Mouse (Mus musculus) adrenal gland, adult 18-20 months (tissue): ENCODE measurements at regions not wholly inside any gene's neighbourhood (a gene's known extent, or its start where the extent isn't known, plus 50 kb on each side); places are given as distances from the start of the nearest gene placed in this dataset.

ENCODE experiments used
- DNase-seq, 2 experiments: peaks; one replicate each; pipeline ENCODE4 v3.0.0; 2021 to 2022; ENCODE audit warnings: low spot score in 2 of 2

DNA sequence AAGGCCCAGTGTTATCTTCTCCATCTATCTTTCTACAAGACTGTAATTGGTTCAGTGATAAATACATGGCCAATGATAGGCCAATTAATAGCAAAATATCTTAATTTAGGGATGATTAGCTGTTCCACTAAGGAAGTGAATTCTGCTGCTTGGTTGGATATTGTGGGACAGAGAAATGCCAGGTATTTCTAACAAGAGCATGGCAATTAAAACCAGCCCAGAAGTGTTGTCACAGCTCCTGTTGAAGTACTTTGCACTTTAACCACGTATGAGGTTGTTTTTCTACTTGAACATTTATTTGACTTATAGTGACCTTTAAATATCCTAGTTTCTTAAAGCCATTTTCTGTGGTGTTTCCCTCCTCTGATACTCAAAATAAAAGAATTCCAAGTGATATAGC lies 65.7 kb upstream of the Acsl4 start:
- no peak for DNase-seq

DNA sequence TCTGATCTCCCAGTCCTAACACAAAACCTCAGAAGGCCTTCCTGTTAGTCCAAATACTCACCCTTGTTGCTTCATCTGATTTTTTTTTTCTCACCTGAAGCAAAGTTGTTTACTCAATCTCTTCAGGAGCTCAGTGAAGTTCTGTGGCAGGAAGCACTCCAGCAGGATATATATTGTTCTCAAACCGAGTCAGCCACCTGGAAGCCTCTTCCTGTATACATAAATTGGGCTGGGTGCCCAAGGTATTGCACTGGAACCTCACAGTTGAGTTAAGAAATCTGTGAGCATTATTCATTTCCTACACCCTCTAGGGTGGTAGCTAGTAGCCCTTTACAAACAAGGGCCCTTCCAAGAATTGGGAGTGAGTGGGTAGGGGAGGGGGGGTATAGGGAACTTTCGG lies 73.8 kb upstream of the Acsl4 start:
- no peak for DNase-seq

GRCm38 (mm10) chrX:142464756-142465155 lies 74.4 kb upstream of the Acsl4 start:
- DNase-seq: peak in 1 of 2 experiments; percentile 16

DNA sequence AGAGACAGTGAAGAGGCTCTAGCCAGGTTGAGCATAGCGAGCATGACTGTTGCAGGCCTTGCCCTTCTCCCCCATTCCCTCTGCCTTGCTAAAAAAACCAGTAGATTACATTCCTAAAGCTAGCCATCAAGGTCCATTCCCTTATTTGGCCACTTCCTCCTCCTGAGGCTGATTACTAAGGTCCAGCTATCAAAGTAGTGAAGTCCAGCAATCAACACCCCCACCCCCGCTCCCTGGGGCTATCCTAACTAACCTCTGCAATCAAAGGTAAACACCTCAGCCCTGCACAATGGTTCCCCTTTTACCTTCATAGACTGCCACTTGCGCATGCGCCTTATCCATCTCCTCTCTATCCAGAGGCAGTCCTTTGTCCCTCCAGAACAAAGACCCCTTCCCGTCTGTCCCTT lies 77.5 kb upstream of the Acsl4 start:
- DNase-seq: peak; percentile 20 to 22

DNA sequence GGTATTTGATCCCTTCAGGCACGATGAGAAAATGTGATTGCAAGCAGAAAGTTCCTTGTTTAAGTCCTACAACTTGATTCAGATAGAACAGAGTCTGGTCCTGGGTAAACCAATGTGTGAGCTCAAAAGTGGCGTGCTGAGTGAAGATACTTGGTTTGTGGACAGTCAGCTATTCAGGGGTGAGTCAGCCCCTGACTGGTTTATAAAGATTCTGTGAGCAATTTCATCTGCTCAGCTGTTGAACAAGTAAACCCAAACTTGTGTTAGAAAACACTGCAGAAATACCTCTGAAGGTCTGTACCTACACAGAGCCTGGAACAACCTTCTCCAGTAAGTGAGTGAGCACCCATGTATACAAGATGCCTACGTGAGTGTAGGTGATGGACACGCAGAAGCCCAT lies 78.1 kb upstream of the Acsl4 start:
- no peak for DNase-seq

- no peak for DNase-seq
Measured at GRCm38 (mm10) chrX:142469048-142469634, 78.8 kb upstream of the Acsl4 start.

GRCm38 (mm10) chrX:142470083-142470482 lies 79.7 kb upstream of the Acsl4 start:
- no peak for DNase-seq

GRCm38 (mm10) chrX:142481203-142481815 lies 91.0 kb upstream of the Acsl4 start:
- no peak for DNase-seq

DNA sequence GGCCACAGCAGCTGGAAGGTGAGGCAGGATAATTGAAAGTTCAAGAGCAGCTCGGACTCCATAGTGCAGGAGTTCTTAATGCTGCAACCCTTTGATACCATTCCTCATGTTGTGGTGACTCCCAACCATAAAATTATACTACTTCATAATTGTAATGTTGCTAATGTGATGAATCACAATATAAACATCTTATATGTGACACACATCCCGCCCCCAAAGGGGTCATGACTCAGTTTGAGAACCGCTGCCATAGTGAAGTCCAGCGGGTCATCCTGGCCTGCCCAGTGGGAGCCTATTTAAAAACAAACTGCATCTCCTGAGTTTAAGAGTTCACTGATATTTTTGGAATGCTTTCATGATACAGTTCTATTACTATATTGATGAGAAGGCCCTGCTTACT lies 97.7 kb upstream of the Acsl4 start:
- DNase-seq: no peak

- DNase-seq: peak; percentile 24 to 38
Measured at GRCm38 (mm10) chrX:142490093-142490717, 99.9 kb upstream of the Acsl4 start.

- DNase-seq: no peak
Measured at GRCm38 (mm10) chrX:142501094-142501493, 110.8 kb upstream of the Acsl4 start.

DNA sequence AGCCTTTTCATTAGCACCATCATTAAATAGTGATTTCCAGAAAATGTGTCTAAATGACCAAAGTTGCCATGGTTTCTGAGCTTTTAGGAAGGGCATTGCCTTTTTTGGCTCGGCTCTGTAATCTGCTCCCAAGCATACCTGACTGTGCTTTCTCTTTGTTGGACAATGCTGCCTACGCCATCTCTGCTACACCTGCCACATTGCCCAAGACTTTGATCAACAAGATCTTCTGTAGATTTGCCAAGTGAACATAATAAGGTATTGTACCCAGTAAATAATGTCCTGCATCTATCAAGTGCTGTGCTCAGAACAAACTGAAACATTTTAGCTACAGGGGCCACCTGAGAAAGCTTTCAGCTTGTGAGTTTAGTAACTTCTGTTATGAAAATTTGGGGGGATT lies 114.6 kb upstream of the Acsl4 start:
- DNase-seq: no peak

DNA sequence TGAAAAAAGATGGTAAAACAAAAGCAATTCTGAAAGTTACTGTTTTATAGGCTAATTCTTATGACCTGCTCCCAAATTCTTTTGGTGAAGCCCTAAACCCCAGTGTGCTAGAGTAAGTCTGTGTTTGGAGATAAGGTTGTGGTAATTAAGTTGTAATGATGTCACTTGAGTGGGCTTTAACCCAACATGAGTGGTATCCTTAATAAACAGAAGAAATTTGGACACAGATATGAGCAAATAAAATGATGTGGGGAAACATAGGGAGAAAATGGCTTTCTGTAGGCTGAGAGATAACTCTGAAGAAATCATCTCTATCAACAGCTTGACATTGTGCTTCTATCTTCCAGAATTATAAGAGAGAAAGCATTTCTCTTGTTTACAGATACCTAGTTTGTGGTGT lies 117.1 kb upstream of the Acsl4 start:
- no peak for DNase-seq

- DNase-seq: no peak
Measured at GRCm38 (mm10) chrX:142516406-142517131, 126.2 kb upstream of the Acsl4 start.

GRCm38 (mm10) chrX:142517205-142517604 lies 126.9 kb upstream of the Acsl4 start:
- DNase-seq: no peak

DNA sequence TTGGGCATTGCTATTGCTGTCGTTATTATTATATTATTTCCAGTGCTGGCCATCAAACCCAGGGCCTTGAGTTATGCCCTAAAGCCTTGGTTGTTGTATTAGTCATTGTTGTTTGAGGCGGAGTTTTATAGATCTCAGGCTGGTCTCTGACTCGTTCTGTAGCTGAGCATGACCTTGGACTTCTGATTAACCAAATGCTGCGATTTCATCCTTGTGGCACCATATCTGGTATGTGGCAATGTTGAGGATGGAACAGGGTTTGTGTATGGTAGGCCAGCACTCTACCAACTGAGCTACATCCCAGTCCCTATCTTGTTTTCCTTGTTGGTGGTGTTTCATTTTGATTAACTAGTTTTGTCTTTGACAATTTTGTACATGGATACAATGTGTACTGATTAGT lies 130.7 kb upstream of the Acsl4 start:
- DNase-seq: peak in 1 of 2 experiments; percentile 15

GRCm38 (mm10) chrX:142526953-142527352 lies 136.6 kb upstream of the Acsl4 start:
- DNase-seq: peak in 1 of 2 experiments; percentile 26

DNA sequence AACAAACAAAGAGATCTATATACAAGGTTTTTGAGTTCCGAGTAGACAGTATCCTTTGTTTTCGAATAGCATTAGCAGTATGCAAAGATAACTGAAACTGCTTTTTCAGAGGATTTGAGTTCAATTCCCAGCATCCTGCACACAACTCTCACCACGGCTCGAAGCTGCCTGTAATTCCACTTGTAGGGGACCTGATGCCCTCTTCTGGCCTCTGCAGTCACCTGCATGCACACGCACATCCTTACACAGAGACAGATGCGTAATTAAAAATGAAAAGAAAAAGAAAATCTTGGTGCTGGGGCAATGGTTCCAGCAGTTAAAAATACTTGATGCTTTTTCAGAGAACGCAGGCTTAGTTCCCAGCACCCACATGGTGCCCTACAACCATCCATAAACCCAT lies 139.6 kb upstream of the Acsl4 start:
- DNase-seq: no peak

DNA sequence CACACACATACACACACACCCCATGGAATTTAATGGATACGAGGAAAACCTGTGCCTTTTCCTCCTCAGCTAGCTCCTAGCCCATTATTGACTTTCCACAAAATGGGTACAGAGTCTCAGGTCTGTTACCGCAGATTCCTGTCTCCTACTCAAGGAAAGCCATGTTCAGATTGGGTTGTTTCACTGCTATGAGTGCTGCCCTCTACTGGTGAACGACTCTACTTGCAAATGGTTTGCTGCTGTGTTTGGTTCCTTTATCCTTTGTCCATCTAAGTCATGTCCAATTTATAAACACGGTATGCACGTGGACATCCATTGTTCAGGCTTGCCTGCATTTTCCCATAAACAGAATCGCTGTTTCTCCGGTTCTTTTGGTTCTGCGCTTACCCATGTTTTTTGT lies 144.4 kb upstream of the Acsl4 start:
- peak in 1 of 2 experiments; percentile 8 for DNase-seq

GRCm38 (mm10) chrX:142535540-142535939 lies 145.2 kb upstream of the Acsl4 start:
- no peak for DNase-seq

GRCm38 (mm10) chrX:142535954-142536353 lies 145.3 kb upstream of the Tmem164 start:
- DNase-seq: no peak
